Mouse (Mus musculus): ENCODE measurements at regions not wholly inside any gene's neighbourhood (a gene's known extent, or its start where the extent isn't known, plus 50 kb on each side); places are given as distances from the start of the nearest gene placed in this dataset.

GRCm38 (mm10) chr5:111968121-111968520, 234.4 kb downstream of the Gm26897 start:
- Histone ChIP-seq H3K27me3 (no peaks in the 10 kb centered on the region), H3K9ac (replicated peaks) (no peak overlapping the region), H3K9me3 (no peaks in the 10 kb centered on the region), H3K4me1 (0 out of 2 replicates have a peak, but pooled peaks cover 2% of the 10 kb centered on the region), H3K4me3 (no peak overlapping the region), H3K27ac (replicated peaks) (peak overlapping the region; percentile 49; the same call in 1 of the 2 replicates), H3K4me2 (replicated peaks) (no peak overlapping the region), H3K36me3 (no peaks in the 10 kb centered on the region)
- no peak for ATAC-seq (ENCODE audit: low FRiP score, low read depth)
- 70% methylated on average over 11 of the region's 11 CpGs for WGBS

DNA sequence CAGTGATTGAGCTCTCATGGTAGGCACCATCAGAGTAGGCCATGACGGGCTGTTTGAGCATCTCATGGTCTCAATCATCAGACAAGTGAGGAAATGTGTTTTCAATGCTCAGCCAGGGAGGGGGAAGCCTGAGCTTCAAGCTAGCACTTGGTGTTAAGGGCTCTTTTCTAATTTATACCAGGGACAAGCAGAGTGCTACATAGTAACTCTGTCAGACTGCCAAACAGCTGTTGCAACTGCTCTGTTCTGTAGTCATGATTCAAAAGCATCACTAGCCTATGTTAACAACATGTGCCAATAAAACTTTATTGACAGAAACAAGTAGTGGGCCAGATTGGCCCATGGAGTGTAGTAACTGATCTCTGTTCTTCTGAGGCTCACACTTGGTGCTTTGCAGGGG, 235.0 kb downstream of the Gm26897 start:
- no peaks in the 10 kb centered on the region for H3K9me3 ChIP-seq
- WGBS = 100% methylated on average over 1 of the region's 1 CpGs
- H3K36me3 ChIP-seq = no peaks in the 10 kb centered on the region
- H3K4me1 ChIP-seq = 0 out of 2 replicates have a peak, but pooled peaks cover 2% of the 10 kb centered on the region
- H3K27ac ChIP-seq (replicated peaks) = 0 out of 2 replicates have a peak overlapping the region, but pooled peaks have one; percentile 46
- ATAC-seq (ENCODE audit: low FRiP score, low read depth) = no peak
- H3K9ac ChIP-seq (replicated peaks) = no peak overlapping the region
- H3K27me3 ChIP-seq = no peaks in the 10 kb centered on the region
- no peak overlapping the region for H3K4me2 ChIP-seq (replicated peaks)
- H3K4me3 ChIP-seq = no peak overlapping the region

DNA sequence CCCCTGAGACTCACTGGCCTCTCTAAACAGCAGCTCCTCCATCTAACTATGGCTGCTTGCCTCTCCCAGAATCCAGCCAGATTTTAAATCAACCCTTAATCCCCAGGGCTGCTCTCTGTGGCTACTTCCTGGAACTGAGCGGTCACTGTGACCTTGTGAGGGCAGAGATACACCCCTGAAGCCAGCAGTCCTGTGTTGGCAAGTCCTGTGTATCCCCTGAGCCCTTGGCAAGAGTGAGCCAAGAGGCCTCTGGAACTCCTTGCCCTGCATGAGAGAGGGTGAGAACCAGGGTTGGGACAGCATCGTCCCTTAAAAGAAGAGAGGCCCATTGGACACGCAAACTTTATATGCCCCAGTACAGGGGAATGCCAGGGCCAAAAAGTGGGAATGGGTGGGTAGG, 237.5 kb downstream of the Gm26897 start:
- 0 out of 2 replicates have a peak, but pooled peaks cover 6% of the 10 kb centered on the region for H3K4me1 ChIP-seq
- 69% methylated on average over 3 of the region's 3 CpGs for WGBS
- H3K9ac ChIP-seq (replicated peaks) = no peak overlapping the region
- no peaks in the 10 kb centered on the region for H3K27me3 ChIP-seq
- ATAC-seq (ENCODE audit: low FRiP score, low read depth) = no peak
- H3K4me2 ChIP-seq (replicated peaks) = no peak overlapping the region
- H3K9me3 ChIP-seq = peaks cover 10% of the 10 kb centered on the region; the same call in 1 of the 2 replicates
- no peak overlapping the region for H3K4me3 ChIP-seq
- H3K27ac ChIP-seq (replicated peaks) = no peak overlapping the region
- no peaks in the 10 kb centered on the region for H3K36me3 ChIP-seq

- Histone ChIP-seq H3K36me3 (no peaks in the 10 kb centered on the region), H3K9ac (replicated peaks) (no peak overlapping the region), H3K9me3 (peaks cover 10% of the 10 kb centered on the region; the same call in 1 of the 2 replicates), H3K27me3 (no peaks in the 10 kb centered on the region), H3K4me2 (replicated peaks) (no peak overlapping the region), H3K27ac (replicated peaks) (no peak overlapping the region), H3K4me1 (0 out of 2 replicates have a peak, but pooled peaks cover 6% of the 10 kb centered on the region), H3K4me3 (no peak overlapping the region)
- ATAC-seq (ENCODE audit: low FRiP score, low read depth) = no peak
- whole genome bisulfite sequencing = 78% methylated on average over 3 of the region's 3 CpGs
Measured at GRCm38 (mm10) chr5:111971952-111972351, 238.2 kb downstream of the Gm26897 start.

DNA sequence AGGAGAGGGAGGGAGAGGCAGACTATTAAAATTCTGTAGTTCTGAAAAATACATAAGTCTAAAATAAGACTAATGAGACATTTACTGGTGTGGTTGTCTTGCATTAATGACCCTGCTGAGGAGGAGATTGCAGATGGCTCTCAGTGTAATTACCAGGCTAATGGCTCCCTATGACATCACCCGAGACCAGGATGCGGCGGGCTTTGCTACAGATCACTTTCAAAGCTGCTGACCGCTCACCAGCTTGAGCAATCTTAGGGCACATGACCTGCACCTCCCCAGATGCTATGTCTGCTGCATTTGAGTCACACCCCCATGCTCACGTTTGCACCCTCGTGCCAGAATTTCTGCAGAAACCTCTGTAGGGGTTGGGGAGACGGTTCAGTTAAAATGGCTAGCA, 242.0 kb downstream of the Gm26897 start:
- ATAC-seq (ENCODE audit: low FRiP score, low read depth) = no peak
- 47% methylated on average over 7 of the region's 7 CpGs for WGBS
- H3K4me3 ChIP-seq = no peak overlapping the region
- no peak overlapping the region for H3K4me2 ChIP-seq (replicated peaks)
- peaks cover 10% of the 10 kb centered on the region; the same call in 1 of the 2 replicates for H3K9me3 ChIP-seq
- 0 out of 2 replicates have a peak, but pooled peaks cover 4% of the 10 kb centered on the region for H3K4me1 ChIP-seq
- no peaks in the 10 kb centered on the region for H3K27me3 ChIP-seq
- no peaks in the 10 kb centered on the region for H3K36me3 ChIP-seq
- H3K27ac ChIP-seq (replicated peaks) = no peak overlapping the region
- no peak overlapping the region for H3K9ac ChIP-seq (replicated peaks)

DNA sequence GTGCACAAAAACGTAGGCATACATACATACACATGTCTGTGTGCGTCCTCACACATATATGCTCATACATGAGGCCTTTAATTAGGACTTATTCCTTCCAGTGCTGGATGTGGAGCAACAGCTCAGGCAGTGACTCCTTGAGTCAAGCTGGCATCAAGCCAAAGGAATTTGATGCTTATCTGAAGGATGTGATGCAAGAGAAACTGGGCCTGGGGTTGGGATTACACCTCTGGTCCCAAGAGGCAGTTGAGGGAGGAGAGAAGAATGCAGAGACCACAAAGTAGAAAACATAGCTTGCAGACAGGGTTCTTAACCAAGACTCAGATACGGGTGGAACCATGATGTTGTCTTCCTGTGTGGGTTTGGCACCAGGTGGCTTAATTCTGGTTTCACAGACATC, 245.9 kb downstream of the Gm26897 start:
- Histone ChIP-seq H3K4me2 (replicated peaks) (no peak overlapping the region), H3K27ac (replicated peaks) (no peak overlapping the region), H3K9ac (replicated peaks) (no peak overlapping the region), H3K36me3 (no peaks in the 10 kb centered on the region), H3K9me3 (peaks cover 10% of the 10 kb centered on the region; the same call in 1 of the 2 replicates), H3K27me3 (no peaks in the 10 kb centered on the region), H3K4me1 (0 out of 2 replicates have a peak, but pooled peaks cover 4% of the 10 kb centered on the region), H3K4me3 (no peak overlapping the region)
- 90% methylated on average over 3 of the region's 3 CpGs for WGBS
- ATAC-seq (ENCODE audit: low FRiP score, low read depth) = no peak

DNA sequence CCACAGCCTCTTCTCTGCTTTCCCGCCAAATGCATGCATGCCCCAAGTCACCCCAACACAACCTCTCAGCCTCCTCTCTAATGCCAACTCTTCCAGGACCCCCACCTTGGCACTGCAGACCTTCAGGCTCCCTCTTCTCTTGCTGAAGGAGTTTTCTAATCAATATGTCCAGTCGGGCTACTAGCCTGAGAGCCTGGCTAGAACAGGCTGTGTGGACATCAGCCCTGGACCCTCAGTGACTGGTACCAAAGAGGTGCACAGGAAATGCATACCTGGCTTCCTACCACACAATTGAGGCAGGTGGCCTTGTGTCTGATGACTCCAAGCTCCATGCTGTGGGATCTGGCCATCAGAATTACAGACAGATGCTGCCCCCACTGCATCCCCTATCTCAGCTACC, 248.4 kb downstream of the Gm26897 start:
- Histone ChIP-seq H3K27ac (replicated peaks) (no peak overlapping the region), H3K27me3 (no peaks in the 10 kb centered on the region), H3K4me3 (no peak overlapping the region), H3K36me3 (no peaks in the 10 kb centered on the region), H3K4me1 (no peaks in the 10 kb centered on the region), H3K9me3 (0 out of 2 replicates have a peak, but pooled peaks cover 4% of the 10 kb centered on the region), H3K4me2 (replicated peaks) (no peak overlapping the region), H3K9ac (replicated peaks) (no peak overlapping the region)
- 100% methylated on average over 2 of the region's 2 CpGs for WGBS
- ATAC-seq (ENCODE audit: low FRiP score, low read depth) = no peak

- no peak overlapping the region for H3K9ac ChIP-seq (replicated peaks)
- H3K4me3 ChIP-seq = no peak overlapping the region
- ATAC-seq (ENCODE audit: low FRiP score, low read depth) = no peak
- WGBS = 70% methylated on average over 8 of the region's 8 CpGs
- no peaks in the 10 kb centered on the region for H3K4me1 ChIP-seq
- no peaks in the 10 kb centered on the region for H3K27me3 ChIP-seq
- 0 out of 2 replicates have a peak, but pooled peaks cover 4% of the 10 kb centered on the region for H3K9me3 ChIP-seq
- no peak overlapping the region for H3K27ac ChIP-seq (replicated peaks)
- no peak overlapping the region for H3K4me2 ChIP-seq (replicated peaks)
- no peaks in the 10 kb centered on the region for H3K36me3 ChIP-seq
Measured at GRCm38 (mm10) chr5:111985997-111986396, 252.3 kb downstream of the Gm26897 start.

DNA sequence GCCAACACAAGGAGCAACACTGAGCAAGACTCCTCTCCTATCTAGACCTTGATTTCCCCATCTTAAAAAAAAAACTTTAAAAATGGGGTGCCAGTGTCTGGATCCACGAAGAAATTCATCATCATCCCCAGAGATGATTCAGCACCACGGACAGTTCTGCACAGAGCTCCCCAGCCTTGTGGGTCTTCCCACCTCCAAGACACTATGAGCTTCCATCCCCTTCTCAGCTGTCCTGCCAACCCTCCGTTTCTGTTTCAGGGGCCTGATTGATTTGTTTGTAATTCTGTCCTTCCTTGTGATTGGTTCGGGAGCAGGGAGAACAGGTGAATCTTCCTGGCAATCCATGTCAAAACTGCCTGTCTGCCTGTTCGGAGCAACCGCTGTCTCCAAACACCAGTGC, 253.3 kb downstream of the Gm26897 start:
- no peaks in the 10 kb centered on the region for H3K27me3 ChIP-seq
- no peaks in the 10 kb centered on the region for H3K9me3 ChIP-seq
- H3K4me2 ChIP-seq (replicated peaks) = no peak overlapping the region
- no peaks in the 10 kb centered on the region for H3K36me3 ChIP-seq
- H3K9ac ChIP-seq (replicated peaks) = no peak overlapping the region
- no peaks in the 10 kb centered on the region for H3K4me1 ChIP-seq
- ATAC-seq (ENCODE audit: low FRiP score, low read depth) = no peak
- WGBS = 56% methylated on average over 6 of the region's 6 CpGs
- H3K27ac ChIP-seq (replicated peaks) = no peak overlapping the region
- no peak overlapping the region for H3K4me3 ChIP-seq

DNA sequence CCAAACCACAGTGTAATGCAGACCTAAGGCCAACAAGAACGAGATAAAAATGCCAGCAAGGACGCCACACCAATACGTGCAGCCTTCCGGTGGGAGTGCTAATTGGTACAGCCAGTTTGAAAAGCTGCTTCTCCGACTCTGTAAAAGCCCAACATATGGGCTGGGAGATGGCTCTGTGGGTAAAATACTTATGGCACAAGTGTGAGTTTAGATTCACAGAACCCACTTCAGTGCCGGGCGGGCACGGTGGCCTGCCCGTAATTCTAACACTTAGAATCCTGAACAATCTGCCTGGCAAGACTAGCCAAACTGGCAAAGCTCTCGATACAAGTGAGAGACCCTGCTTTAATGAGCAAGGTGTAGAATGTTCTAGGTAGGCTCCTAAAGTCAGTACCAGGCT, 258.1 kb downstream of the Gm26897 start:
- Histone ChIP-seq H3K36me3 (no peaks in the 10 kb centered on the region), H3K27ac (replicated peaks) (no peak overlapping the region), H3K4me3 (no peak overlapping the region), H3K4me1 (peaks cover under 1% of the 10 kb centered on the region; the same call in 1 of the 2 replicates), H3K27me3 (no peaks in the 10 kb centered on the region; the same call in 1 of the 2 replicates), H3K4me2 (replicated peaks) (no peak overlapping the region), H3K9ac (replicated peaks) (no peak overlapping the region), H3K9me3 (no peaks in the 10 kb centered on the region)
- ATAC-seq (ENCODE audit: low FRiP score, low read depth) = no peak
- WGBS = 87% methylated on average over 10 of the region's 10 CpGs

DNA sequence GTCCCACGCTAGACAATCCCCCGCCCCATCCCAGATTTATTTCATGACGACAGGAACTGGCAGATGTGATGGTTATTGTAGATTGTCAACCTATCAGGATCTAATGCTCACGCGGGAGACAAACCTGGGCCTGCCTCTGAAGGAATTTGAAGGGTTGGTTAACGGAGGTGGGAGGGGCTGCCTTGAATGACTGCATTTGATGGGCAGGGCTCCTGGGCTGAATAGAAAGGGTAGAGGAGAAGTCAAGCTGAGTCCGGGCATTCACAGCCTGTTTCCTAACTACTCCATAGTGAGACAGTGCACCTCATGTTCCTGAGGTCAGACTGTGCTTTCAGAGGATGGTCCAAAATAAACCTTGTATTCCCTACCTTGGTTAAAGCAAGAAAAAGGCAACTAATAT, 259.1 kb downstream of the Cryba4 start:
- peaks cover 3% of the 10 kb centered on the region; the same call in 1 of the 2 replicates for H3K4me1 ChIP-seq
- no peaks in the 10 kb centered on the region; the same call in 1 of the 2 replicates for H3K27me3 ChIP-seq
- H3K36me3 ChIP-seq = no peaks in the 10 kb centered on the region
- H3K27ac ChIP-seq (replicated peaks) = no peak overlapping the region
- ATAC-seq (ENCODE audit: low FRiP score, low read depth) = no peak
- no peak overlapping the region for H3K9ac ChIP-seq (replicated peaks)
- no peaks in the 10 kb centered on the region for H3K9me3 ChIP-seq
- WGBS = 57% methylated on average over 7 of the region's 7 CpGs
- H3K4me2 ChIP-seq (replicated peaks) = no peak overlapping the region
- no peak overlapping the region for H3K4me3 ChIP-seq

DNA sequence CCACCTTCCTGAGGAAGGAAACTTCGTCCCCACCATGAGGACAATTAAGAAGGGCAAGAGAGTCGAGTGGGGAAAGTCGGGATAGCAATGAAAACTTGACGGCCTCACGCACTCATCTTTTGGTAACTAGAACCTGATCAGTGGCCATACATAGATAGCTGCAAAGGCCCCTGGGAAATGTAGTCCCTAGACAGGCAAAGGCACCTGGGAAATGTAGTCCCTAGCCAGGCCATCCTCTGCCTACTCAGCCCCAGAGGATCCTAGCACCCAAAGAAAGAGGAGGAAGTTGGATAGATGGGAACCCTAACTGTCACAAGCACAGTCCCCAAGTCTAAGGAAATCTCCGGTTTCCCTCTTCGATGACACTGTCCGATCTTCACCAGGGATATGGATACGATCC, 258.4 kb downstream of the Cryba4 start:
- Histone ChIP-seq H3K4me1 (peaks cover 3% of the 10 kb centered on the region; the same call in 1 of the 2 replicates), H3K36me3 (no peaks in the 10 kb centered on the region), H3K4me2 (replicated peaks) (no peak overlapping the region), H3K27me3 (no peaks in the 10 kb centered on the region; the same call in 1 of the 2 replicates), H3K4me3 (no peak overlapping the region), H3K9me3 (no peaks in the 10 kb centered on the region), H3K9ac (replicated peaks) (no peak overlapping the region), H3K27ac (replicated peaks) (no peak overlapping the region)
- WGBS = 73% methylated on average over 9 of the region's 9 CpGs
- ATAC-seq (ENCODE audit: low FRiP score, low read depth) = no peak

GRCm38 (mm10) chr5:111996806-111997205, 255.5 kb downstream of the Cryba4 start:
- Histone ChIP-seq H3K4me1 (peaks cover 21% of the 10 kb centered on the region), H3K27ac (replicated peaks) (no peak overlapping the region), H3K9me3 (no peaks in the 10 kb centered on the region), H3K27me3 (no peaks in the 10 kb centered on the region; the same call in 1 of the 2 replicates), H3K4me3 (no peak overlapping the region), H3K9ac (replicated peaks) (no peak overlapping the region), H3K4me2 (replicated peaks) (no peak overlapping the region), H3K36me3 (no peaks in the 10 kb centered on the region)
- WGBS = 75% methylated on average over 3 of the region's 3 CpGs
- ATAC-seq (ENCODE audit: low FRiP score, low read depth) = no peak
